Mouse (Mus musculus): ENCODE data around the gene Ahnak. TPM values are rescaled to one million over a fixed set of nuclear protein-coding genes. Genes with fewer than 3 reads are reported as not detected.

The Ahnak gene
- polyA plus RNA-seq, 1 experiment = 84.7 TPM

DNA sequence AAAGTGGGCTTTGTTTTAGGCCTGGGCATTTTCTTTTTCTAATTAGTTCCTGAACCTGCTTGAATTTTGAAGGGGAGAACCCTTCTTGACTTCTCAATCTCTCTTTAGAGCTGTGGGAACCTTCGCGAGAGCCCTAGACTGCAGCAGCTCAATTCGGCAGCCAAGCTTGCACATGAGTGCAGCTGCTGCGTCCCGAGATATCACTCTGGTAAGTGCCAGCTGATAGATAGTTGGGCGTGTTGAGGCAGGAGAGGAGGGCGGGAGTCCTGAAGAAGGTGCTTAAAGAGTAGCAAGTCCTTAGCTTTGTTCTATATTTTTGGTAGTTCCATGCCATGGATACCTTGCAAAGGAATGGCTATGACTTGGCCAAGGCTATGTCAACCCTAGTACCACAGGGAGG, 42.2 kb upstream of the Ahnak start:
- DNase-seq = no peak
- H3K4me3 ChIP-seq (replicated peaks; ENCODE audit: extremely low read depth, low read depth, low read length) = no peak overlapping the region
- no peak for TF ChIP-seq POLR2A (IDR thresholded peaks at IDR 0.05; ENCODE audit: borderline replicate concordance, extremely low read depth, low read depth, low read length)
- TF ChIP-seq CTCF (IDR thresholded peaks at IDR 0.05; ENCODE audit: insufficient read depth, low read length) = no peak
- peaks cover 14% of the 10 kb centered on the region for H3K4me1 ChIP-seq (ENCODE audit: control insufficient read depth, insufficient read depth, low read length)
- WGBS = 86% methylated on average over 7 of the region's 7 CpGs

- Histone ChIP-seq H3K4me3 (replicated peaks; ENCODE audit: extremely low read depth, low read depth, low read length) (no peak overlapping the region), H3K4me1 (ENCODE audit: control insufficient read depth, insufficient read depth, low read length) (peaks cover 8% of the 10 kb centered on the region; the same call in 1 of the 2 replicates)
- TF ChIP-seq CTCF (IDR thresholded peaks at IDR 0.05; ENCODE audit: insufficient read depth, low read length) (no peak), POLR2A (IDR thresholded peaks at IDR 0.05; ENCODE audit: borderline replicate concordance, extremely low read depth, low read depth, low read length) (no peak)
- WGBS = 93% methylated on average over 5 of the region's 5 CpGs
- no peak for DNase-seq
Observed at GRCm38 (mm10) chr19:8950190-8950589, 38.9 kb upstream of the Ahnak start.

GRCm38 (mm10) chr19:8952241-8952640, 36.8 kb upstream of the Ahnak start:
- TF ChIP-seq POLR2A (IDR thresholded peaks at IDR 0.05; ENCODE audit: borderline replicate concordance, extremely low read depth, low read depth, low read length) = no peak
- TF ChIP-seq CTCF (IDR thresholded peaks at IDR 0.05; ENCODE audit: insufficient read depth, low read length) = no peak
- no peak overlapping the region for H3K4me3 ChIP-seq (replicated peaks; ENCODE audit: extremely low read depth, low read depth, low read length)
- 82% methylated on average over 9 of the region's 9 CpGs for WGBS

GRCm38 (mm10) chr19:8953135-8954039, 35.7 kb upstream of the Ahnak start, which contains the start of gene Tut1:
Gene Tut1, plus strand, starts transcription at chr19:8953847.
- 2% methylated on average over 46 of the region's 46 CpGs for WGBS
- DNase-seq = peak; percentile 91
- peaks cover 8% of the 10 kb centered on the region; the same call in 1 of the 2 replicates for H3K4me1 ChIP-seq (ENCODE audit: control insufficient read depth, insufficient read depth, low read length)
- no peak for TF ChIP-seq CTCF (IDR thresholded peaks at IDR 0.05; ENCODE audit: insufficient read depth, low read length)
- TF ChIP-seq POLR2A (IDR thresholded peaks at IDR 0.05; ENCODE audit: borderline replicate concordance, extremely low read depth, low read depth, low read length) = peak; percentile 70; the same call in 1 of the 2 replicates
- H3K4me3 ChIP-seq (replicated peaks; ENCODE audit: extremely low read depth, low read depth, low read length) = peak within 1 kb of the TSS; percentile 80

More at GRCm38 (mm10) chr19:8952241-8952640, 36.8 kb upstream of the Ahnak start:
- H3K4me1 ChIP-seq (ENCODE audit: control insufficient read depth, insufficient read depth, low read length) = peaks cover 8% of the 10 kb centered on the region; the same call in 1 of the 2 replicates
- no peak for DNase-seq

GRCm38 (mm10) chr19:8954171-8954570, 34.9 kb upstream of the Ahnak start:
- DNase-seq = no peak
- WGBS = 4% methylated on average over 9 of the region's 9 CpGs

GRCm38 (mm10) chr19:8962256-8962655, 26.8 kb upstream of the Ahnak start:
- WGBS = 88% methylated on average over 2 of the region's 2 CpGs
- TF ChIP-seq POLR2A (IDR thresholded peaks at IDR 0.05; ENCODE audit: borderline replicate concordance, extremely low read depth, low read depth, low read length) (no peak), CTCF (IDR thresholded peaks at IDR 0.05; ENCODE audit: insufficient read depth, low read length) (no peak)
- Histone ChIP-seq H3K4me3 (replicated peaks; ENCODE audit: extremely low read depth, low read depth, low read length) (no peak overlapping the region), H3K4me1 (ENCODE audit: control insufficient read depth, insufficient read depth, low read length) (0 out of 2 replicates have a peak, but pooled peaks cover 3% of the 10 kb centered on the region)
- no peak for DNase-seq

More at GRCm38 (mm10) chr19:8954171-8954570, 34.9 kb upstream of the Ahnak start:
- TF ChIP-seq CTCF (IDR thresholded peaks at IDR 0.05; ENCODE audit: insufficient read depth, low read length) = no peak
- no peak for TF ChIP-seq POLR2A (IDR thresholded peaks at IDR 0.05; ENCODE audit: borderline replicate concordance, extremely low read depth, low read depth, low read length)
- Histone ChIP-seq H3K4me3 (replicated peaks; ENCODE audit: extremely low read depth, low read depth, low read length) (peak overlapping the region; percentile 80), H3K4me1 (ENCODE audit: control insufficient read depth, insufficient read depth, low read length) (peaks cover 8% of the 10 kb centered on the region; the same call in 1 of the 2 replicates)

- no peak for TF ChIP-seq CTCF (IDR thresholded peaks at IDR 0.05; ENCODE audit: insufficient read depth, low read length)
- no peak for TF ChIP-seq POLR2A (IDR thresholded peaks at IDR 0.05; ENCODE audit: borderline replicate concordance, extremely low read depth, low read depth, low read length)
- peaks cover 8% of the 10 kb centered on the region for H3K4me1 ChIP-seq (ENCODE audit: control insufficient read depth, insufficient read depth, low read length)
- H3K4me3 ChIP-seq (replicated peaks; ENCODE audit: extremely low read depth, low read depth, low read length) = no peak overlapping the region
- 83% methylated on average over 11 of the region's 11 CpGs for WGBS
- DNase-seq = no peak
Observed at GRCm38 (mm10) chr19:8965075-8965474, 24.0 kb upstream of the Ahnak start.

DNA sequence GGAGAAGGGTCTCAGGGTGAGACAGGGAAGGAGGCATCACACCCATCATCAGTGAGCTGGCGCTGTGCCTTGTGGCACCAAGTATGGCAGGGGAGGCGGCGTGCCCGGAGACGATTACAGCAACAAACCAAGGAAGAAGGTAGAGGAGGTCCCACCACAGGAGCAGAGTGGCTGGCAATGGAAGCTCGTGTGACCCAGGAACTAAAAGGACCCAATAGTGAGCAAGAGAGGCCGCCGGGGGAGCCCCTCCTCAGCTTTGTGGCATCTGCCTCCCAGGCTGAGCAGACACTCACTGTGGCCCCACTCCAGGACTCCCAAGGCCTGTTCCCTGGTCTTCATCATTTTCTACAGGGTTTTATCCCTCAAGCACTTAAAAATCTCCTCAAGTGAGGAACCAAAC, 23.3 kb upstream of the Ahnak start:
- peaks cover 8% of the 10 kb centered on the region for H3K4me1 ChIP-seq (ENCODE audit: control insufficient read depth, insufficient read depth, low read length)
- 47% methylated on average over 8 of the region's 8 CpGs for WGBS
- H3K4me3 ChIP-seq (replicated peaks; ENCODE audit: extremely low read depth, low read depth, low read length) = no peak overlapping the region
- no peak for DNase-seq
- no peak for TF ChIP-seq CTCF (IDR thresholded peaks at IDR 0.05; ENCODE audit: insufficient read depth, low read length)
- no peak for TF ChIP-seq POLR2A (IDR thresholded peaks at IDR 0.05; ENCODE audit: borderline replicate concordance, extremely low read depth, low read depth, low read length)

- Histone ChIP-seq H3K4me1 (ENCODE audit: control insufficient read depth, insufficient read depth, low read length) (peaks cover 8% of the 10 kb centered on the region), H3K4me3 (replicated peaks; ENCODE audit: extremely low read depth, low read depth, low read length) (peak overlapping the region; percentile 94)
- TF ChIP-seq CTCF (IDR thresholded peaks at IDR 0.05; ENCODE audit: insufficient read depth, low read length) (no peak), POLR2A (IDR thresholded peaks at IDR 0.05; ENCODE audit: borderline replicate concordance, extremely low read depth, low read depth, low read length) (no peak)
- 12% methylated on average over 5 of the region's 5 CpGs for WGBS
- DNase-seq = peak; percentile 42
Observed at GRCm38 (mm10) chr19:8966198-8966589, 22.9 kb upstream of the Ahnak start.

All from lung, adult 2 months (tissue).